Mouse (Mus musculus): Measurements from ENCODE around the gene Rpl21. TPM values are rescaled to one million over a fixed set of nuclear protein-coding genes. Genes with fewer than 3 reads are reported as not detected.

Rpl21 gene
- polyA plus RNA-seq, 1 experiment from 2014 or later, result 515 TPM

GRCm38 (mm10) chr5:146838836-146839648 is 6.4 kb downstream of the Rpl21 start:
- DNase-seq (ENCODE audit: low spot score), result no peak
- WGBS, result 50% methylated on average over 12 of the region's 12 CpGs

GRCm38 (mm10) chr5:146839760-146840159 is 7.1 kb downstream of the Rpl21 start:
- no peaks in the 10 kb centered on the region for H3K27me3 ChIP-seq (ENCODE audit: control insufficient read depth, insufficient read depth, low read length)
- H3K4me3 ChIP-seq (ENCODE audit: low read depth, low read length), result no peak overlapping the region
- peaks cover 10% of the 10 kb centered on the region; the same call in 1 of the 2 replicates for H3K36me3 ChIP-seq (ENCODE audit: control insufficient read depth, insufficient read depth, low read length)
- 52% methylated on average over 5 of the region's 5 CpGs for WGBS
- no peak for ATAC-seq (ENCODE audit: low FRiP score)
- H3K9me3 ChIP-seq (ENCODE audit: control insufficient read depth, low read length), result no peaks in the 10 kb centered on the region
- H3K27ac ChIP-seq (ENCODE audit: low read depth, low read length), result no peak overlapping the region
- H3K9ac ChIP-seq (ENCODE audit: low read depth, low read length), result no peak overlapping the region
- H3K4me1 ChIP-seq (replicated peaks; ENCODE audit: control insufficient read depth, insufficient read depth, low read length), result no peaks in the 10 kb centered on the region
- no peak overlapping the region for H3K4me2 ChIP-seq (replicated peaks; ENCODE audit: low read depth, low read length)
- DNase-seq (ENCODE audit: low spot score), result no peak

More at GRCm38 (mm10) chr5:146838836-146839648, 6.4 kb downstream of the Rpl21 start:
- H3K36me3 ChIP-seq (ENCODE audit: control insufficient read depth, insufficient read depth, low read length), result peaks cover 10% of the 10 kb centered on the region; the same call in 1 of the 2 replicates
- H3K27me3 ChIP-seq (ENCODE audit: control insufficient read depth, insufficient read depth, low read length), result no peaks in the 10 kb centered on the region
- no peaks in the 10 kb centered on the region for H3K4me1 ChIP-seq (replicated peaks; ENCODE audit: control insufficient read depth, insufficient read depth, low read length)
- no peaks in the 10 kb centered on the region for H3K9me3 ChIP-seq (ENCODE audit: control insufficient read depth, low read length)
- no peak overlapping the region for H3K9ac ChIP-seq (ENCODE audit: low read depth, low read length)
- no peak overlapping the region for H3K4me3 ChIP-seq (ENCODE audit: low read depth, low read length)
- H3K4me2 ChIP-seq (replicated peaks; ENCODE audit: low read depth, low read length), result no peak overlapping the region
- no peak overlapping the region for H3K27ac ChIP-seq (ENCODE audit: low read depth, low read length)
- no peak for ATAC-seq (ENCODE audit: low FRiP score)

GRCm38 (mm10) chr5:146840422-146840821 is 7.7 kb downstream of the Rpl21 start:
- H3K9me3 ChIP-seq (ENCODE audit: control insufficient read depth, low read length), result no peaks in the 10 kb centered on the region
- H3K36me3 ChIP-seq (ENCODE audit: control insufficient read depth, insufficient read depth, low read length), result peaks cover 7% of the 10 kb centered on the region; the same call in 1 of the 2 replicates
- whole genome bisulfite sequencing, result 85% methylated on average over 4 of the region's 4 CpGs
- ATAC-seq (ENCODE audit: low FRiP score) (no peak), DNase-seq (ENCODE audit: low spot score) (no peak)
- H3K27ac ChIP-seq (ENCODE audit: low read depth, low read length), result no peak overlapping the region
- no peak overlapping the region for H3K4me2 ChIP-seq (replicated peaks; ENCODE audit: low read depth, low read length)
- no peak overlapping the region for H3K9ac ChIP-seq (ENCODE audit: low read depth, low read length)
- no peaks in the 10 kb centered on the region for H3K27me3 ChIP-seq (ENCODE audit: control insufficient read depth, insufficient read depth, low read length)
- H3K4me1 ChIP-seq (replicated peaks; ENCODE audit: control insufficient read depth, insufficient read depth, low read length), result no peaks in the 10 kb centered on the region
- H3K4me3 ChIP-seq (ENCODE audit: low read depth, low read length), result no peak overlapping the region

GRCm38 (mm10) chr5:146841301-146841700 is 8.6 kb downstream of the Rpl21 start:
- H3K27me3 ChIP-seq (ENCODE audit: control insufficient read depth, insufficient read depth, low read length), result no peaks in the 10 kb centered on the region
- H3K4me3 ChIP-seq (ENCODE audit: low read depth, low read length), result no peak overlapping the region
- H3K36me3 ChIP-seq (ENCODE audit: control insufficient read depth, insufficient read depth, low read length), result peaks cover 7% of the 10 kb centered on the region; the same call in 1 of the 2 replicates
- H3K4me2 ChIP-seq (replicated peaks; ENCODE audit: low read depth, low read length), result no peak overlapping the region
- WGBS, result 89% methylated on average over 5 of the region's 5 CpGs
- no peak overlapping the region for H3K27ac ChIP-seq (ENCODE audit: low read depth, low read length)
- DNase-seq (ENCODE audit: low spot score) (no peak), ATAC-seq (ENCODE audit: low FRiP score) (no peak)
- H3K4me1 ChIP-seq (replicated peaks; ENCODE audit: control insufficient read depth, insufficient read depth, low read length), result no peaks in the 10 kb centered on the region
- no peak overlapping the region for H3K9ac ChIP-seq (ENCODE audit: low read depth, low read length)
- H3K9me3 ChIP-seq (ENCODE audit: control insufficient read depth, low read length), result no peaks in the 10 kb centered on the region

GRCm38 (mm10) chr5:146841996-146842395 is 9.3 kb downstream of the Rpl21 start:
- ATAC-seq (ENCODE audit: low FRiP score) (no peak), DNase-seq (ENCODE audit: low spot score) (no peak)
- no peak overlapping the region for H3K9ac ChIP-seq (ENCODE audit: low read depth, low read length)
- no peaks in the 10 kb centered on the region for H3K9me3 ChIP-seq (ENCODE audit: control insufficient read depth, low read length)
- no peaks in the 10 kb centered on the region for H3K4me1 ChIP-seq (replicated peaks; ENCODE audit: control insufficient read depth, insufficient read depth, low read length)
- 91% methylated on average over 4 of the region's 4 CpGs for WGBS
- no peak overlapping the region for H3K27ac ChIP-seq (ENCODE audit: low read depth, low read length)
- H3K36me3 ChIP-seq (ENCODE audit: control insufficient read depth, insufficient read depth, low read length), result peaks cover 3% of the 10 kb centered on the region; the same call in 1 of the 2 replicates
- H3K4me3 ChIP-seq (ENCODE audit: low read depth, low read length), result no peak overlapping the region
- H3K27me3 ChIP-seq (ENCODE audit: control insufficient read depth, insufficient read depth, low read length), result no peaks in the 10 kb centered on the region
- H3K4me2 ChIP-seq (replicated peaks; ENCODE audit: low read depth, low read length), result no peak overlapping the region

- ATAC-seq (ENCODE audit: low FRiP score) (peak; percentile 51), DNase-seq (ENCODE audit: low spot score) (no peak)
- H3K27me3 ChIP-seq (ENCODE audit: control insufficient read depth, insufficient read depth, low read length), result no peaks in the 10 kb centered on the region
- peak overlapping the region; percentile 83 for H3K9ac ChIP-seq (ENCODE audit: low read depth, low read length)
- peak overlapping the region; percentile 68 for H3K27ac ChIP-seq (ENCODE audit: low read depth, low read length)
- H3K36me3 ChIP-seq (ENCODE audit: control insufficient read depth, insufficient read depth, low read length), result no peaks in the 10 kb centered on the region
- peak overlapping the region; percentile 75 for H3K4me3 ChIP-seq (ENCODE audit: low read depth, low read length)
- H3K4me2 ChIP-seq (replicated peaks; ENCODE audit: low read depth, low read length), result peak overlapping the region; percentile 85
- WGBS, result 6% methylated on average over 6 of the region's 6 CpGs
- no peaks in the 10 kb centered on the region for H3K9me3 ChIP-seq (ENCODE audit: control insufficient read depth, low read length)
- no peaks in the 10 kb centered on the region for H3K4me1 ChIP-seq (replicated peaks; ENCODE audit: control insufficient read depth, insufficient read depth, low read length)
Measured at GRCm38 (mm10) chr5:146844301-146844941, 11.7 kb downstream of the Rpl21 start.

- Histone ChIP-seq H3K36me3 (ENCODE audit: control insufficient read depth, insufficient read depth, low read length) (no peaks in the 10 kb centered on the region), H3K9me3 (ENCODE audit: control insufficient read depth, low read length) (no peaks in the 10 kb centered on the region), H3K4me2 (replicated peaks; ENCODE audit: low read depth, low read length) (peak within 1 kb of the TSS; percentile 85), H3K4me1 (replicated peaks; ENCODE audit: control insufficient read depth, insufficient read depth, low read length) (no peaks in the 10 kb centered on the region), H3K27ac (ENCODE audit: low read depth, low read length) (peak within 1 kb of the TSS; percentile 68), H3K9ac (ENCODE audit: low read depth, low read length) (peak within 1 kb of the TSS; percentile 83), H3K27me3 (ENCODE audit: control insufficient read depth, insufficient read depth, low read length) (no peaks in the 10 kb centered on the region), H3K4me3 (ENCODE audit: low read depth, low read length) (peak within 1 kb of the TSS; percentile 75)
- ATAC-seq (ENCODE audit: low FRiP score) (peak; percentile 92), DNase-seq (ENCODE audit: low spot score) (peak; percentile 87)
- WGBS, result under 1% methylated on average over 40 of the region's 40 CpGs
Measured at GRCm38 (mm10) chr5:146844945-146845365, 12.3 kb downstream of the Rpl21 start, which contains the start of gene Rasl11a. Rasl11a (plus strand) TSS chr5:146845071.

GRCm38 (mm10) chr5:146846489-146846888 is 13.8 kb downstream of the Rpl21 start:
- H3K9me3 ChIP-seq (ENCODE audit: control insufficient read depth, low read length), result no peaks in the 10 kb centered on the region
- no peak overlapping the region for H3K4me3 ChIP-seq (ENCODE audit: low read depth, low read length)
- no peak for ATAC-seq (ENCODE audit: low FRiP score)
- H3K36me3 ChIP-seq (ENCODE audit: control insufficient read depth, insufficient read depth, low read length), result no peaks in the 10 kb centered on the region
- WGBS, result 86% methylated on average over 2 of the region's 2 CpGs
- no peaks in the 10 kb centered on the region for H3K27me3 ChIP-seq (ENCODE audit: control insufficient read depth, insufficient read depth, low read length)
- H3K4me1 ChIP-seq (replicated peaks; ENCODE audit: control insufficient read depth, insufficient read depth, low read length), result no peaks in the 10 kb centered on the region
- H3K9ac ChIP-seq (ENCODE audit: low read depth, low read length), result no peak overlapping the region
- H3K4me2 ChIP-seq (replicated peaks; ENCODE audit: low read depth, low read length), result no peak overlapping the region
- no peak for DNase-seq (ENCODE audit: low spot score)
- H3K27ac ChIP-seq (ENCODE audit: low read depth, low read length), result no peak overlapping the region
